ENCODE assay signal across 34 mouse cellular contexts in genomic region chr9:69994547-69994946, GRCm38 (mm10). TPM values are rescaled to one million over a fixed set of nuclear protein-coding genes. Genes with fewer than 3 reads are reported as not detected.
"Had no signal": no experiment of that assay in that cellular context is flagged by ENCODE, and none has a peak within 500 bp of the region (broad histone marks: within the 10 kb centered on the region; RNA-seq: fewer than 3 reads in every experiment).

No protein-coding gene starts in this region.

- H3K4me2 ChIP-seq: heart, embryonic 13.5 days; heart, embryonic 15.5 days; hindbrain, embryonic 13.5 days; hindbrain, embryonic 15.5 days; kidney, embryonic 15.5 days; limb, embryonic 12.5 days; liver, embryonic 13.5 days; liver, embryonic 15.5 days had no signal

- H3K4me3 ChIP-seq: heart, embryonic 13.5 days; heart, embryonic 15.5 days; hindbrain, embryonic 13.5 days; hindbrain, embryonic 15.5 days; kidney, embryonic 15.5 days; layer of hippocampus, adult 2 months; left cerebral cortex, adult 2 months; limb, embryonic 10.5 days; limb, embryonic 12.5 days; liver, embryonic 13.5 days; liver, embryonic 15.5 days had no signal

- ATAC-seq: forebrain, postnatal 0 days; hindbrain, postnatal 0 days; intestine, embryonic 16.5 days had no signal

- H3K27ac ChIP-seq: heart, embryonic 13.5 days; heart, embryonic 15.5 days; hindbrain, embryonic 13.5 days; hindbrain, embryonic 15.5 days; hindbrain, postnatal 0 days; kidney, embryonic 15.5 days; kidney, postnatal 0 days; layer of hippocampus, adult 2 months; left cerebral cortex, adult 2 months; limb, embryonic 10.5 days; limb, embryonic 12.5 days; liver, embryonic 13.5 days; liver, embryonic 15.5 days had no signal

- H3K9me3 ChIP-seq: heart, embryonic 13.5 days; heart, embryonic 15.5 days; hindbrain, embryonic 13.5 days; hindbrain, embryonic 15.5 days; kidney, embryonic 15.5 days; limb, embryonic 10.5 days; limb, embryonic 12.5 days; liver, embryonic 13.5 days; liver, embryonic 15.5 days had no signal

- H3K27me3 ChIP-seq: heart, embryonic 13.5 days; heart, embryonic 15.5 days; hindbrain, embryonic 13.5 days; hindbrain, embryonic 15.5 days; kidney, embryonic 15.5 days; limb, embryonic 12.5 days; liver, embryonic 13.5 days; liver, embryonic 15.5 days had no signal

- H3K9ac ChIP-seq: forebrain, postnatal 0 days; heart, embryonic 13.5 days; heart, embryonic 15.5 days; hindbrain, embryonic 13.5 days; hindbrain, embryonic 15.5 days; kidney, embryonic 15.5 days; limb, embryonic 12.5 days; liver, embryonic 13.5 days; liver, embryonic 15.5 days had no signal

- DNase-seq: forebrain, postnatal 0 days; gastrocnemius, postnatal 14 days; gastrocnemius, postnatal 36 days; heart, adult 18-20 months; heart, postnatal 14 days; heart, postnatal 36 days; kidney, adult 11 months; kidney, adult 2 months; kidney, adult 9 months; kidney, postnatal 14 days; kidney, postnatal 36 days; liver; liver, embryonic 13.5 days had no signal

RNA-seq across cellular contexts. Expression of gene Gcnt3, which starts 43.3 kb away (rescaled TPM):
- total RNA-seq: forebrain, postnatal 0 days; gastrocnemius, adult 8-10 months; gastrocnemius, postnatal 14 days; gastrocnemius, postnatal 36 days; heart, adult 18-20 months; heart, postnatal 14 days; heart, postnatal 36 days; hematopoietic stem cell, adult 5-6 weeks; hindbrain, postnatal 0 days; layer of hippocampus, adult 2 months; layer of hippocampus, postnatal 10 days; layer of hippocampus, postnatal 25 days; left cerebral cortex, adult 2 months; left cerebral cortex, postnatal 14 days; left cerebral cortex, postnatal 36 days had no signal
- polyA plus RNA-seq: forebrain, postnatal 0 days; frontal cortex, adult 2 months; gonadal fat pad, adult 2 months; heart, embryonic 13.5 days; heart, embryonic 15.5 days; hindbrain, embryonic 13.5 days; hindbrain, embryonic 15.5 days; limb, embryonic 10.5 days; limb, embryonic 12.5 days; liver, embryonic 13.5 days; liver, embryonic 15.5 days had no signal
